Mouse (Mus musculus): ENCODE data around the gene Abt1. TPM values are rescaled to one million over a fixed set of nuclear protein-coding genes. Genes with fewer than 3 reads are reported as not detected.

Gene Abt1
- 1 to 10 TPM; 5.0 to 5.6 TPM for total RNA-seq (2021)

DNA sequence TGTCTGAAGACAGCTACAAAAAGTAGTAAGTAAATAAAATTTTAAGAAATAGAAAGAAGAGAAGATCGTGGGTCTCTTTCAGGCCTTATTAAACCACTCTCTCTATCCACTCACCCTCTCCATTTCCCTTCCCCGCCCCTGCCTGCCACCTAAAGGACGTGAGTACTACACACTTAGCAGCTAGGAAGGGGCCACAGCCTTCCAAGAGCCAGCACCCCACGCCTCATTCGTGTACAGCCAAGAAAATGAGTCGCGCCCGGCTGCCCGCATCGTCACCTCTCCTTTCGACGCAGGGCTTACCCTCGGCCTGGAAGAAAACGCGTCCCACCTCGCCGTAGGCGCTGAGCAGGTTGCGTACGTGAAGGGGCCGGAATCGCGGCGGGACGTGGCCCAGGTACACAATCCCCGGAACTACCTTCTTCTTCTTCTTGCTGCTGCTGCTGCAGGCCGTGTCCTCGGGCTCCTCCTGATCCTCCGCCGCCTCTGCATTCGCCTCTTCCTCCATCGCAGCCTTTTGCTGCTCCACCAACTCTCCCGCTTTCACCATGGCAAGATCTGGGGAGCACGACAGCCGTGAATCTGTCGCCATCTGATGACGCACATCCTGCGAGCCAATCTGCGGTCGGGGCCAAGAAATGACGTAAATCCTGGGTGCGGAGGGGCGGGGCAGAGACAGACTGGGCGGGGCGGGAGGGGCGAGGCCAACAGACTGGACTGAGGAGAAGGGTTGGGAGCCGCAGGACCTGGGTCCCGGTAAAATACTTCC lies at the start of gene Abt1:
TSS of gene Abt1 (minus strand) at position 581 of the 766 bp plus-strand sequence.
- peak; percentile 97 for DNase-seq

DNA sequence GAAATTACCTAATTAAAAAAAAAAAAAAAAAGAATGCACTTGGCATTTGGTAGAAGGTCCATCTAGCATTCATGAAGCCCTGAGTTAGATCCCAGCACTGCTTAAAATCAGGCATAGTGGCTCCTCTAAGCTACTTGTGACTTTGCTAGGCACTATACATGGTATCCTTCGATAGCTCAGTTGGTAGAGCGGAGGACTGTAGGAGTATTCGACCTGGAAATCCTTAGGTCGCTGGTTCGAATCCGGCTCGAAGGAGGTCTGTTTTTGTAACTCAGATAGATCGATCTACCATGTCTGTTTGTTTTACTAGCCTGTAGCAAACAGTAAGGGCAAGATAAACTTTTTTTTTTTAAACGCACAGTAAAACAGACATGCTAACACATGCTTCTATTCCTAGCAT lies 43.2 kb upstream of the Abt1 start:
- peak; percentile 66 for DNase-seq

DNA sequence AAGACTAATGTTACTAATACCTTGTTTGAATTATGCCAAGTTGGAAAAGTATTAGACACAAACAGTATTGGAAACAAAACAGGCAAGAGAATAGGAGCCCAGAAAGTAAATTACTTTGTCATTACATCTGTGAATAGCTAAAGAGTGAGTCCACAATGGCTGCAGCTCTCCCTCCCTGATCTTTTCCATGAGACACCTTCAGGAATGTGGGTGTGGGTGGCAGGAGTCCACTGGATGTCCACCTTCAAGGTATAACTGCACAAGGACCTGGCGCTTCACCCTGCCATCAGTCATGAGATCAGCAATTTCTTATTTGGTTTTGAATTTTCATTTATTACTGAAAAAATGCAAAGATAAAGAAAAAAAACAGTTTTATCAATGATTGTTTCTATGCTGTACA lies 42.6 kb upstream of the Abt1 start:
- DNase-seq = no peak

DNA sequence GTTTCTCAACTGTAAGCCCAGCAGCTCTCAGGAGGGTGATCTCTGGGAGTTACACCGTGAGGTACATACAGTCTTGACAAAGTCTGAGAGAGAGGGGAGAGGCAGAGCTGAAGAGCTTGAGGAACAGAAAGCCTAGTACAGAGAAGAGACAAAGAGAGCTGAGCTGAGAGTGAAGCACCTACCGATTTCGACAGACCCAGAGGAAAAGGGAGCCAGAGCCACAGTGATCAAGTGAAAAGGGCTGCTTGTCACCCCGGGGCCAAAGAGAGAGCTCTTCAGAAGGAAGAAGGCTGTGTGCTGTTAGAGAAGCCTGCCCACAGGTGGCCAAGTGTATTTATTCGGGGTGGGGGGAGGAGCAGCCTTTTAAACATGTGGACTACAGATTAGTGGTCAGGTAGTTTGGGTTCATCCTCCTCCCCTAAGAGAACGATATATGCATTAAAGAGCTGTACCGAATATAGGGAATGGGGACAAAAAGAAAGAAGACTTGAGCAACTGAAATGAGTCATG lies 42.0 kb upstream of the Abt1 start, which contains the start of gene Btn1a1:
TSS of gene Btn1a1 (minus strand) at position 302 of the 510 bp plus-strand sequence.
- DNase-seq = no peak

DNA sequence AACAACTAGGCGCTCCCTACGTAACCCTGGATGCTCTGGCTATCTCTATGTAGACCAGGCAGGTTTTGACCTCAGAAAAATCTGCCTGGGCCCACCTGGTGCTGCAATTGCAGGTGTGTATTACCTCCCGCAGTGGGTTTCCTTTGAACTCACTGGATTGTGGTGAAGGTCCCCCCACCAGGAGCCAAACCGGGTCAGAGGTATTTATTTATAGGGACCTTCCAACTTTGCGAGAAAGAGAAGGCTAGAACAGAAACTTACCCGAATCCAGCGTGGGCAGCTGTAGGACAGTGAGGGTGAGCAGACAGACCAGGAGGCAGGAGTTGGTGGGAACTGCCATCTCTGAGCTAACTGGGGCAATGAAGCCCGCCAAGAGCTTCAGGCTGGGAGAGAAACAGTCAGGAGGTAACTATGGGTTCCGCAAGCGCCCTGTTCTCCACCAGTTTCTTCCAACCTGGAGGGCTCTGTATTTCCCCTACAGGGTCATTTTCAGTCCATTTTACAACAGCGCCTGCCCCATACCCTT lies 41.2 kb upstream of the Abt1 start:
- no peak for DNase-seq

DNA sequence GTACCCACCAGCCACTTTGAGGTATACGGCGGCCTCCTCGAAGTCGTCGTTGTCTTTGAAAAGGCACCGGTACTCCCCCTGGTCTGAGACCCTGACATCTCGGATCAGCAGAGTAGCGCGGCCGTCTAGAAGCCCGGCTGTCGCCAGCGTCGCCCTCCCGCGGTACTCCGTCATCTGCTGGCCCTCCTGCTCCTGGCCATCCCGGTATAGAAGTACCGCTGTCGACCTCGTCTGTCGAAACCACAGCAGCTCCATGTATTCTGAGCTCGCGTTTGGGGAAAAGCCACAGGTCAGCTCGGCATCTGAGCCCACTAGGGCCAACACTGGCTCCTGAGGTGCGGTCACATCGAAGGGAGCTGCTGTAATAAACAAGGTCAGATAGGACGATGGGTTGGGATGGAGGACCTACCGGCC lies 40.6 kb upstream of the Abt1 start:
- peak; percentile 33 for DNase-seq

DNA sequence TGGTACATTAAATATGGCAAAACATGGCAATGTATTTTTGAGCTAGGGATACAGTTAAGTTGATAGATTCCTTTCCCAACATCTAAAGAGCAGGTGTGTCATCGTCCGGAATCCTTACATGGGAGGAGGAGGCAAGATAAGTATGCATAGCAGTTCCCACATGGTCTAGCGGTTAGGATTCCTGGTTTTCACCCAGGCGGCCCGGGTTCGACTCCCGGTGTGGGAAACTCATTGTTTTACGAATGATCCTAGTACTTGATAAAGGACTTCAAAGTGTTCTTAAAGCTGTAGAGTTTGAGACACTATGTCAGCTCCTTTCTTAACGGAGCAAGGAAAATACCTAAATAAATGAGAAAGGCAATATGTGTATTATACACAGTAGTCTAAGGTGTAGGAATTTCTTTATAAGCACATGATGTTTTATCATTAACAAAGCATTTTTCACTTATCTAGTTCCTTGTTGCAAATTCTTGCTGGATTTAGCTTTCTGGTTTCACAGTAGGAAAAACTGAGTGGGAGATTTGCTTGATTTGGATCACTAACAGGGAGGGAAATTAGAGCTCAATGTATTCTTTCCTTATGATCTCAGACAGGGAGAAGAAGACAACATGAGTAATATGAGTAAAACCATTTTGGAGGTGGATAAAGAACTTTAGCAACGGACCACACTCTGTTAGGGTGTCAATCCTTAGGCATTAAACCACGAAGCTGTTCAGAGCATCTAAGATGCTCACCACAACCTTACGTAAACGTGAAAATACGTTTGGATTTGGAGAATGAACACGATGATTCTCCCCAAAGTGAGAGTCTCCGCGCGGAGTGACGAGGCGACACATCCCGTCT lies 39.9 kb upstream of the Abt1 start:
- DNase-seq = peak; percentile 70

DNA sequence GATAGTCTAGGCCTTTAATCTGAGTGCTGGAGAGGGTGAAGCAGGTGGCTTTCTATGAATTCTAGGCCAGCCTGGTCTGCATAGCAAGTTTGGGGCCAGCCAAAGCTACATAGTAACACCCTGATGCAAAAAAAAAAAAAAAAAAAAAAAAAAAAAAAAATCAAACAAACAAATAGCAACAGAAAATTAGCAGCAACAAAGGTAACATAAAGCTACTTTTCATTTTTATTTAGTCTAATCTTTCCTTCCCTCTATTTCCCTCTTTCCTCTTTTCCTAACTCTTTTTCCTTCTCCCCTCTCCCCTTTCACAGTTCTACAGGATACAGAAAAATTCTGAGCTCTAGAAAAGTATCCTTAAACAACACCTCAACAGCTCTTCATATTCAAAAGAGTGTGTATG lies 39.0 kb upstream of the Abt1 start:
- DNase-seq = no peak

DNA sequence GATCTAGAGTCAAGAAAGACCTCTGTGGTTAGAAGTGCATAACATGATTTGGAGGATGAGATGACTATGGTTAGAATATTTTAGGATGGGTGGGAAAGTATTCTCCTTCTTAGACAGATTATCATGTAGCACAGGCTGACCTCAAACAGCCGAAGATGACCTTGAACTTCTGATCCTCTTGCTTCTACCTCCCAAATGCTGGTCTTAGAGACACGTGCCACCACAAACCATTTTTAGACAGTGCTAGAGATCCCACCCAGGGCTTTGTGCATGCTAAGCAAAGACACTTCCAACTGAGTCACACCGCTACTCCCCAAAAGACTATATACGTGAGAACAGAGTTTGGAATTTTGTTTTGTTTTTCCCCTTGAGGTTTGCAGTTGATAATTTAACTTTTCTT lies 38.4 kb upstream of the Abt1 start:
- no peak for DNase-seq

DNA sequence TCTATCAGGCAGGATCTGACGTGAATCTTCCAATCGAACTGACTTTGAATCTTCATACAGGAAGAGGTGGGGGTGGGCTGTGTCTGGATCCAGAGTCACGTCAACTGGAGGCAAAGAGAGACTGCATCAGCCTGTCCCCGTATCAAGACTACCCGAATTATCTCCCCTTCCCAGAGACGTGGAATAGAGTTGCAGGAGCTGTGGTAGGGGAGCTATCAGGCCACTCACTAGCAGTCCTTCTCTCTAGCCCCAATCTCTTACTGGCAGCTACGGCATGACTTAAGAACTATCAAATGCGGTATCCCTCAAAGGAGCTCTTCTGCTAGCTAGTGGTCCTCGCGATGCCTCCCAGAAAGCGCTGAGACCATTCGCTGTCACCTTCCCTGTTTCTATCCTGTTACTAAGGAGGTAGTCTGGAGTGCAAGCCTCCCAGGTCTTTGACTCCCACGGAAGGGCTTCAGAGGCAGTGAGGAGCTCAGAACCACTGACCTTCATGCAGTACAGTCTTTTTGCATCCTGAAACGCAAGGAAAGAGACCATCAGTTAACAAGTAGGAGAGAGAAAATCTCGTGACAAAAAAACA lies 35.7 kb upstream of the Abt1 start:
- no peak for DNase-seq

DNA sequence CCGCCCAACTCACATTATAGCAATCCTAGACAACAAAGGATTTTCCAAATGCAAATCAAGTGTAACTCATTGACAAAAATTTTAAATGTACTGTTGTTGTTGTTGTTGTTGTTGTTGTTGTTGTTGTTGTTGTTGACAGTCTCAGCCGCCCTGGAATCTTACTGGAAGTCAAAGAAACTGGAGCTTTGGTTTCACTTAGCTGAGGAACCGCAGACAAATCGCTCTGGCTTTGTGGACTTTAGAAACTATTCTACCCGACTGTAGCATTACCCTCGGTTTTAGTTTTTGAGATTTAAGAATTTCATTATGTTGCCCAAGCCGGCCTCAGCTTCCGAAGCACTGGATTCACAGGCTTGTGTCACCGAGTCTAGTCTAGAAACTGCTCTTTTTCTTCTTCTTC lies 30.3 kb upstream of the Abt1 start:
- no peak for DNase-seq

DNA sequence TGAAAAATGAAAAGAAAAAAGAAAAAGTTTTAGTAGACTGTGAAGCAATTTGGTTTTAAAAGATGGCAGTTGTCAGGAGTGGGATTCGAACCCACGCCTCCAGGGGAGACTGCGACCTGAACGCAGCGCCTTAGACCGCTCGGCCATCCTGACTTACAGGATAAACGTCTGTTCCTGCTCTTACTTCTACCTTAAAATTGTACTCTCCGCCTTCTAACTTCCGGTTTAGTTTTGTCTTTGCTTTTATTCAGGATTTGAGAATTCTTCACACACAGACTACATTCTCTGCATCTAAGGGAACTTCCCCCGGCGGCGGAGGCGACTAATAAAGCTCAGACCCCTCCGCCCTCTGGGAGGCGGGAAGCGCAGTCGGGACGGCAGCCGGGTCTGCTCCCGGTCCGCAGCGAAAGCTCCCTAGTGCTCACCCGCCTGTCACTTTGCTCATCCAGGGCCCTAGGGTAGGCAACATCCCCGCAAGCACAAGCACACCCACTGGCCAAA lies 29.7 kb upstream of the Abt1 start:
- DNase-seq = peak; percentile 77

DNA sequence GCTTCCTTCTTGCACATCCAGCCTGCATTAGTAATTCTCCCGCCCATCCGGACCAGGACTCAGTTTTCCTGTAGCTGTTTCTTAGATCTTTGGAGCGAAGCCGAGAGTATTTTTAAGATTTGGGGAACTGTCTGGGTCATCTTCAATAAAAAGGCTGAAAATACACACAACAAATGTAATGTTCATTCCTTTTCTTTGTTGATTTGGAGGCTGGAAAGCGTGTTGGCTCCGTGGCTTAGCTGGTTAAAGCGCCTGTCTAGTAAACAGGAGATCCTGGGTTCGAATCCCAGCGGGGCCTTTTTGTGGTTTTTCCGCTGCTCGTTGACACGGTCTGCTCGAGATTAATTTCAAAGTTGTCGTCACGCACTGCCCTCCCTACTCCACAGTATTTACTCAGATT lies 26.7 kb upstream of the Abt1 start:
- DNase-seq = peak; percentile 84

DNA sequence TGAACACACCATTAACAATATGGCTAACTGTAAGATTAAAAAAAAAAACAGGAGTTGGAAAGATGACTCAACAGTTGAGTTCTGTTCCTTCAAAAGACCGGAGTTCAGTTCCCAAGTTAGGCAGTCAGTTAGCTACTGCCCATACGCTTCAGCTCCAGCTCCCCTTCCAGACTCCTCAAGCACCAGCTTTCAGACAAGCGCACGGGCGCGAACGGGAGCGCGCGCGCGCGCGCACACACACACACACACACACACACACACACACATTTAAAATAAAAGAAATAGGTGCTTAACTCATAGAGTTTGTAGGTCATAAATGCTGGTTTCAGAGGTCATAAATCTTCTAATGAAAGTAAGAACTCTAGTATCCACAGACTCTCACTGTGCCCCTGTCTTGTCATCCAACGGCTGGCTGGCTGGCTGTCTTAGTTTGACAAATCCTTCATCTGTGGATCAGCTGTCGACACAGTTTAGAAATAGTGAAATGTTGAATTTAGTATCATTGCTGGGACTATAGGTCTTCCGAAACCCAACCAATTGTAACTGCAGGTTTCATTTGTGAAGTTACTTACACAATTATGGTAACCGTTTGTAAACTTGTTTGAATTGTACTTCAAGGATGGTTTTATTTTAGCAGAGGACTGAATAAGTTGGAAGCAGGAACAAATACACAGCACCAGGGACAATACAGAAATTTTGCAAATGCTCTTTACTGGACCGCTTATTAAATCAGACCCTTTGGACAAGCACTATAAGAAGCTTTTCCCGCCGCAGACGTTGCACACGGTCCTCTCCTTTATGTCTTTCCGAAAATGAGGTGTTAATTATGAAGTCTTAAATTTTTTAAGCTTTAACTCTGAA lies 25.8 kb upstream of the Abt1 start:
- peak; percentile 65 for DNase-seq

DNA sequence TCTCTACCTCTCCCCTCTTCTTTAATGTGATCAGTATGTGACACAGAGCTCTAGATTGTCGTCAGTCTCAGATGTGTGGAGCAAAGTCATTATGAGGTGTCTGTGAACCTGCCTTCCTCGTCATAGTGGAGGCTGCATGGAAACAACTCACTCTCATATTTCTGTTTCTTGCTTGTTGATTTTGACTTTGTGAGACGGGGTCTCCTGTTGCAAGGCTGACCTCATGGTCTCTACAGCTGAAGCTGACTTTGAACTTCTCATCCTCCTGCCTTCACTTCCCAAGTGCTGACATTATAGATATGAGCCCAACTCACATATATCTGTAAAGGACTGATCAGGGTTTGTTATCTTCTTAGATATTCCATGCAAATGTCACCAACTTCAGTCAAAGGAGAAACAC lies 25.1 kb upstream of the Abt1 start:
- DNase-seq = no peak

DNA sequence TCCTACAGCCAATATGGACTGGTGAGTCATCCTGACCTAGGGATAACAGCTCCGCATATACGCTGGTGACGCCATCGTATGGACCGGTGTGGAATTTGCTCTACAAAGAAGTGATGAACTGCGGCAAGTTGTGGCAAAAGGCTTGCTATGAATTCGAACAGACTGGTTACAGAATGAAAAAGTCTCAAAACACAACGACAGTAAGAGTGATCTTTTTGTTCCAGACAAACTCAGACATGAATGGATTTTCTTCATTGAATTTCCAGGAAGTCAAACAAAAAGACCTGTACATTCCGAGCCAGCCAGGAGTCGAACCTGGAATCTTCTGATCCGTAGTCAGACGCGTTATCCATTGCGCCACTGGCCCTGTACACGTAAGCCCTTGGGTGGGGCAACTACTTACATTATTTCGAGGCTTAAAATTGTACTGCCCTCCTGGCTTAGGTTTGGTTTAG lies 22.9 kb upstream of the Abt1 start:
- peak; percentile 88 for DNase-seq

DNA sequence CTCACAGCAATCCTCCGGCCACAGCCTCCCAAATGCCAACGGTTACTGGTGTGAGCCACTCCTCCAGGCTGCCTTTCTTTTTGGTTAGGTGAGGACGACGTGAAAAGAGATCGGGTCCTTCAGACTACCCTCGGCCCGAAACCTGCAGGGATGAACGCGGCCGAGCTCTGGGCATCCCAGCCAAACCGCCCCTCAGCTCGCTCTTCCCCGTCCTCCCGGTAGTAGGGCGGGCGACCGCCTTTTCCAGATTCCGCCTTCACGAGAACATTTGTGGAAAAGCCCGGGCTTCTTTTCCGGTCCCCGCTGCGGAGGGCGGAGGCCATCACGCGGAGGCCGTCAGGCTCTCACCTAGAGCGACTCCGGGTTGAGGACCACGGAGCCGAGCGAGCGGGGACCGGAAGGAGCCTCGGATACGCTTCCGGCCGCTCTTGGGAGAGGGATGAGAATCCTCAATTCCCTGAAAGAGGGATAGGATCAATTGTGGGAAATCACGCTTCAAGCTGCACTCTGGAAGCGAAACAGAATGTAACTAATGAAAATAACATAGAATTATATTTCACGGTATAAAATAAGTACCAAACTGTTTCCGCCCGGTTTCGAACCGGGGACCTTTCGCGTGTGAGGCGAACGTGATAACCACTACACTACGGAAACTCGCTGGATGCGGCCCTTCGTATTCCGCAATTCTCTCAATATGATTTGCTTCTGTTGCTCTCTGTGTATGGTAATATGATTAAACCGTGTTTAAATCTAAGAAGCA lies 22.1 kb upstream of the Abt1 start:
- peak; percentile 94 for DNase-seq

DNA sequence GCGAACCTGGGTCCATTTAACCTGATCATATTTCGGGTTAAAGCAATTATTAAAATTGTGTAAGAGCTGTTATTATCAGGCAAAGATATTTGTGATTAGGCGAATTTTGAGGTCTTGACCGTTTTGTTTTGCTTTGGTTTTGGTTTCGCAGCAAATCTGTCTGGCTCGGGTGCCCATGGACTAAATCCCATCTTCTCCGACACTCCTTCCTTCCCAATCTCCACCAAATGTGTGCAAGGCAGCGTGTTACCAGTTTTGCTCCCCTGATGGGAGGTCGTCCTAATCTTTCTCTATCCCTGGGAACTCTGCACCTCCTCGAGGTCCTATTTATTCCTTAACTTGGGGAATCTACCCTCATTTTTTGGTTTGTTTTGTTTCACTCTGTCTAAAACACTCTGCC lies 21.5 kb upstream of the Abt1 start:
- no peak for DNase-seq

DNA sequence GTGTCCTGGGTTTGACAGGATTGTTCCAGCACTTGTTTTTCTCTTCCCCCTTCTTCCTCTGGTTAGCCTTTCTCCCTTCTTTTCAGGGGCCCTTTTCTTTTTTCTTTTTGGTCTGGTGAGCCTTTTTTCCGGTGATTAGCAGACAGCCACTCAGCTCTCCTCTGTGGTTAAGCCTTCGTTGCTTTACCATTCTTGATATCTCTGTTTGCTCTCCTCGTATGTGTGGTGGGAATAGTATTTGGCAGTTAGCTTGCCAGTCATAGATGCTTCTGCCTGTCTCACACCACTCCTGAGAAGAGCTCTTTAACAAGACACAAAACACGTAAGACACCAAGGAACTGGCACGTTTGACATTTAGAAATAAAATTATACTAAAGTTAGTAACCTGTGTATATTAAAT lies 20.8 kb upstream of the Abt1 start:
- DNase-seq = no peak

DNA sequence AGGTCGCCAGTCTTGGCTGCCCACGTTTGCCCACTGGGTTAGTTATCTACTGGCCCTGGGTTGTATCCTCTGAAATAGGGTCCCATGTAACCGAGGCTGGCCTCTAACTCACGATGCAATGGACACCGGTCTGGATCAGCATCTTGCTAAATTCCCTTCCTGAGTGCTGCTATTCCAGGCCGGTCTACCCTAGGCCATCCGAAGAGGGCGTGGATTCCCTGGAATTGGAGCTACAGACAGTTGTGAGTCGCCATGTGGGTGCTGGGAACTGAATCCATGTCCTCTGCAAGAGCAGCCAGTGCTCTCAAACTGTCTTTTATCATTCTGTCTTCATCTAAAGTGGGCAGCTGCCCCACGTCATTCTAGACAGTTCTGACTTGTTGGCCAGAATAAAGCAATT lies 16.2 kb upstream of the Abt1 start:
- no peak for DNase-seq

DNA sequence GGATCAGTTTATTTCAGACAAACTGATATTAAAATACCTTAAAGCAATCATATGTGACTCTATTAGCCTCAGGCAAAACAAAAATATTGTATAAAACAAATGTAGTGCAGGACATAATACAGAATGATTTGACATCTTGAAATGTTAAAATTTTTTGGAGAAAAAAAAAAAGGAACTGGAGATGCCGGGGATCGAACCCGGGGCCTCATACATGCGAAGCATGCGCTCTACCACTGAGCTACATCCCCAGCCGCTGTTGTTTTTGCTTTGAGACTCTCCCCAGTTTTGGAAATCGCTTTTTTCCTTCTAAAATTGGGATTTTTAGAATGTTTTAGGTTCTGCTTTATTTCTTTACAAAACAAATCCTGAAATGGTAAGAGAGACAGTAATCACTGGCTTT lies 14.9 kb upstream of the Abt1 start:
- peak; percentile 66 for DNase-seq
